Mouse (Mus musculus): ENCODE data around the gene Mtus2. TPM values are rescaled to one million over a fixed set of nuclear protein-coding genes. Genes with fewer than 3 reads are reported as not detected.

Gene Mtus2
- 35.1 and 38.1 TPM in 2 replicates for polyA plus RNA-seq (2015; fragmentation: Nextera tagmentation; extraction: Ambion mirVana)

GRCm38 (mm10) chr5:147956821-147957564, at the start of gene Mtus2:
Gene Mtus2, plus strand, starts transcription at chr5:147957320.
- peak; percentile 93 for ATAC-seq

GRCm38 (mm10) chr5:147907851-147908250, 49.3 kb upstream of the Mtus2 start:
- H3K4me3 ChIP-seq (replicated peaks), result no peak overlapping the region
- H3K36me3 ChIP-seq, result no peaks in the 10 kb centered on the region
- WGBS, result 88% methylated on average over 8 of the region's 8 CpGs
- no peaks in the 10 kb centered on the region for H3K9me3 ChIP-seq
- no peak overlapping the region for H3K9ac ChIP-seq (replicated peaks)
- H3K4me1 ChIP-seq (replicated peaks), result no peaks in the 10 kb centered on the region
- no peak overlapping the region for H3K27ac ChIP-seq
- no peaks in the 10 kb centered on the region for H3K27me3 ChIP-seq
- H3K4me2 ChIP-seq (replicated peaks), result no peak overlapping the region
- no peak for ATAC-seq

More at GRCm38 (mm10) chr5:147956821-147957564, at the start of gene Mtus2:
- Histone ChIP-seq H3K4me3 (replicated peaks) (peak within 1 kb of the TSS; percentile 78), H3K9me3 (no peaks in the 10 kb centered on the region), H3K27me3 (peaks cover 23% of the 10 kb centered on the region), H3K9ac (replicated peaks) (peak within 1 kb of the TSS; percentile 81), H3K27ac (peak within 1 kb of the TSS; percentile 78), H3K4me1 (replicated peaks) (peaks cover 17% of the 10 kb centered on the region), H3K4me2 (replicated peaks) (peak within 1 kb of the TSS; percentile 87), H3K36me3 (no peaks in the 10 kb centered on the region)
- WGBS, result under 1% methylated on average over 53 of the region's 55 CpGs

DNA sequence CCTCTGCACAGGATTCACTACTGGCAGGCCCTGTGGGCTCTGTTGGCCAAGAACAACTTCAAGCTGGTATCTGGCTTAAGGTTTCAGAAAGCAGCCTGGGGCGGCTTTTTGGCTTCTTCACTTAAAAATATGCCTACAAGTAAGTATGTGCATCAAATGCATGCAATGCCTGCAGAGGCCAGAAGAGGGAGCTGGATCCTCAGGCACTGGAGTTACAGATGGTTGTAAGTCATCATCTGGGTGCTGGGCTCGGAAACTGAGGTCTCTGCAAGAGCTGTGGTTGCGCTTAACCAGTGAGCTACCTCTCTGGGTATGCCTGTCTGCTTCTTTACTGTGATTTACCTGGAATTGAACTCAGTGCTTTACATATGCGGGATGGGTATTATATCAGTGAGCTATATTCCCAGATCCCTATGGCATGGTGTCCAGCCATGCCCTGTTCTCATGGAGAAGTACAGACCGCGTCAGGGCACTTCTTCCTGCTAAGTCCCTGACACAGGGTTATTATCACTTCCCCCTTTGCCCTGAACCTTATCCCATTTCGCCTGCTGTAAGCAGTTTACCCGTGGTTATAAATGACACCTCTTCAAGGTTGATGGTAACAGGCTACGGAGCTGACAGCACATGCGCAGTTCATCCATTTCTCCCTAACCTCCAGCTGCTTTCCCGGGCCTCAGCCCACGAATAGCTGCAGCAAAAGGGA, 46.2 kb upstream of the Mtus2 start:
- Histone ChIP-seq H3K36me3 (no peaks in the 10 kb centered on the region), H3K4me2 (replicated peaks) (no peak overlapping the region), H3K9ac (replicated peaks) (no peak overlapping the region), H3K4me3 (replicated peaks) (no peak overlapping the region), H3K4me1 (replicated peaks) (no peaks in the 10 kb centered on the region), H3K9me3 (no peaks in the 10 kb centered on the region), H3K27me3 (no peaks in the 10 kb centered on the region), H3K27ac (no peak overlapping the region)
- no peak for ATAC-seq
- WGBS, result 91% methylated on average over 12 of the region's 12 CpGs

GRCm38 (mm10) chr5:147911744-147912143, 45.4 kb upstream of the Mtus2 start:
- Histone ChIP-seq H3K9ac (replicated peaks) (no peak overlapping the region), H3K36me3 (no peaks in the 10 kb centered on the region), H3K9me3 (no peaks in the 10 kb centered on the region), H3K27ac (no peak overlapping the region), H3K27me3 (no peaks in the 10 kb centered on the region), H3K4me2 (replicated peaks) (no peak overlapping the region), H3K4me3 (replicated peaks) (no peak overlapping the region), H3K4me1 (replicated peaks) (no peaks in the 10 kb centered on the region)
- no peak for ATAC-seq
- 81% methylated on average over 5 of the region's 5 CpGs for WGBS

DNA sequence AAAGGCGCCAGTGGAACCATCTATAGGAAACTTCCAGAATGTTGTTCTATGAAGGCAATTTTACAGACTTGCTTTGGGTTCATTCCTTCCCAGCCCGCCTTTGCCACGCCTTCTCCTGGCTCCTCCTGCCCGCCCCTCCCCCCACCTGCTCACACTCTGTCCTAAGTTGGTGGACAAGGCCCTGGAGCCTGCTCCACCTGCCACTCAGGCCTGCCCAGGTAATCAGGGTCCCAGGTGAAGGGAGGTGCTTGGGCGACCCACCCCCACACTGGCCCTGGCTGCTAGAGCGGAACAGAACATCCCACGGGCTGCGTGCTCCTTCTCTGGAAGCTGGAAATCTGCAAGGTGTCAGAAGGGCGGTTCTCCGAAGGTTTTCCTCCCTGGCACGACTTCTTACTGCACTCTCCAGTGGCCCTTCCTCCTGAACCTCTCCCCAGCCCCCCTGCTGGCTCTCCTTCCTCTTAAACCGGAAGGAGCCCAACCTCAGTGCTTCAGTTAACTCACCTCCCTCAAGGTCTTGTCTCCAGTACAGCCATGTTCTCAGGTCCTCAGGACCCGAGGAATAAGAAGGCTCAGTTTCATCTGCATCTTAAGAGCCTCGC, 43.8 kb upstream of the Mtus2 start:
- Histone ChIP-seq H3K36me3 (no peaks in the 10 kb centered on the region), H3K4me2 (replicated peaks) (no peak overlapping the region), H3K27me3 (no peaks in the 10 kb centered on the region), H3K4me3 (replicated peaks) (no peak overlapping the region), H3K9me3 (no peaks in the 10 kb centered on the region), H3K27ac (no peak overlapping the region), H3K9ac (replicated peaks) (no peak overlapping the region), H3K4me1 (replicated peaks) (no peaks in the 10 kb centered on the region)
- WGBS, result 49% methylated on average over 14 of the region's 14 CpGs
- no peak for ATAC-seq

GRCm38 (mm10) chr5:147915038-147915566, 42.0 kb upstream of the Mtus2 start:
- Histone ChIP-seq H3K9me3 (no peaks in the 10 kb centered on the region), H3K36me3 (no peaks in the 10 kb centered on the region), H3K9ac (replicated peaks) (no peak overlapping the region), H3K27ac (no peak overlapping the region), H3K4me3 (replicated peaks) (no peak overlapping the region), H3K4me2 (replicated peaks) (no peak overlapping the region), H3K27me3 (no peaks in the 10 kb centered on the region), H3K4me1 (replicated peaks) (no peaks in the 10 kb centered on the region)
- 60% methylated on average over 6 of the region's 6 CpGs for WGBS
- ATAC-seq, result no peak

DNA sequence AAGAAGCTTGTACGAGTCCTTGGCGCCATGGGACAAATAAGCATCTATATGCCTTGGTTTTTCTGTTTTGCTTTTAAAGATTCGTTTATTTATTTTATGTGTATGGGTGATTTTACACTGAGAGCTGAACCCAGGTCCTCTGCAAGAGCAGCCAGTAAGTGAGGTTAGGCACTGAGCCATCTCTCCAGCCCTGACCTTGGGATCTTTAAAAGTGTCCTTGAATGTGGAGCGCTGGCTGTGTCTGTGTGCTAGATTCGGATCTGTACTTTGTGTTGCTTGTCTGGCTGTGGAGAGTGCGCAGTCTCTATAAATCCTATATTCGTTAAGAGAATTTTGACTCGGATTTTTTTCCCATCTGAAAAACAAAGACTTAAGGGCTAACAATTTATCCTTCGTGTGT, 40.9 kb upstream of the Mtus2 start:
- H3K27ac ChIP-seq, result no peak overlapping the region
- H3K36me3 ChIP-seq, result no peaks in the 10 kb centered on the region
- no peaks in the 10 kb centered on the region for H3K9me3 ChIP-seq
- no peak overlapping the region for H3K4me2 ChIP-seq (replicated peaks)
- no peaks in the 10 kb centered on the region for H3K4me1 ChIP-seq (replicated peaks)
- H3K27me3 ChIP-seq, result no peaks in the 10 kb centered on the region
- no peak overlapping the region for H3K4me3 ChIP-seq (replicated peaks)
- 87% methylated on average over 9 of the region's 9 CpGs for WGBS
- H3K9ac ChIP-seq (replicated peaks), result no peak overlapping the region
- ATAC-seq, result no peak

DNA sequence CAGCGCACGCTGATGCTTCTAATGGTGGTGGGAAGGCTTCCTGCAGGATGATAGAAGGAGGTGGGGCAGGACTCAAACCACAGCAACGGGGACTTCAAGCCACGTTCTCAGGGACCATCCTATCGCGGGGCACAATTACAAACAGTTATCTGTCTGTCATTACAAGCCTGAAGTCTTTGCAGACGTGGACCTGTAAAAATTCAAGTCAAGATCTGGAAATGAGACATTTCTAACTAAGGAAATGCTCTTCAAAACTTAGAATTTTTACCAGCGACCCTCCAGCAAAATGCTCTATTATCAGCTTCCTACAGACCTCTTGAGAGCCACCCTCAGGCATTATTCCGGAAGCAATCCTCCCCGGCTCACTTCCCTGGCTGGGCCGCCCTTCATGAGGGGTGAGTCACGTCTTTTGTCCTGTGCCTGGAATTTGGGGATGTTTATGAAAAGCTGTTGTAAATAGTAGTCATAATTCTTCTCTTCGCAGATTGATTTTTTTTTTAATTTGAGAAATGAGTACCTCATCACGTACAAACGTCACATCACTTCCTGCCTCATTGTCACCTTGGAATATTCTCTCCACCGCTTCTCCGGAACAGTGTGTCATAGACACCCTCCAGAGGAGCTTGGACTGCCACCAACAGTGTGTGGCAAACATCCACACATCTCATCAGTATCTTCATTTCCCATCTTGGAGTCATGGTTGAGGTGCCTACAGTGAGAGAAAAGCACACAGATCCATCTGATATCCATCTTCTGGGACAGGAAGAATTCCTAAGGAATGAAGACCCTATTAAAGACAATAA, 38.9 kb upstream of the Mtus2 start:
- no peak for ATAC-seq
- WGBS, result 81% methylated on average over 17 of the region's 17 CpGs
- no peak overlapping the region for H3K4me2 ChIP-seq (replicated peaks)

GRCm38 (mm10) chr5:147924621-147925020, 32.5 kb upstream of the Mtus2 start:
- no peaks in the 10 kb centered on the region for H3K9me3 ChIP-seq
- no peak for ATAC-seq
- H3K4me2 ChIP-seq (replicated peaks), result no peak overlapping the region
- whole genome bisulfite sequencing, result 86% methylated on average over 5 of the region's 5 CpGs
- H3K36me3 ChIP-seq, result no peaks in the 10 kb centered on the region
- no peaks in the 10 kb centered on the region for H3K27me3 ChIP-seq
- no peak overlapping the region for H3K9ac ChIP-seq (replicated peaks)
- H3K27ac ChIP-seq, result no peak overlapping the region
- H3K4me1 ChIP-seq (replicated peaks), result no peaks in the 10 kb centered on the region
- no peak overlapping the region for H3K4me3 ChIP-seq (replicated peaks)

More for the DNA sequence above, 38.9 kb upstream of the Mtus2 start:
- Histone ChIP-seq H3K9me3 (no peaks in the 10 kb centered on the region), H3K27me3 (no peaks in the 10 kb centered on the region), H3K9ac (replicated peaks) (no peak overlapping the region), H3K27ac (no peak overlapping the region), H3K4me3 (replicated peaks) (no peak overlapping the region), H3K4me1 (replicated peaks) (no peaks in the 10 kb centered on the region), H3K36me3 (no peaks in the 10 kb centered on the region)

DNA sequence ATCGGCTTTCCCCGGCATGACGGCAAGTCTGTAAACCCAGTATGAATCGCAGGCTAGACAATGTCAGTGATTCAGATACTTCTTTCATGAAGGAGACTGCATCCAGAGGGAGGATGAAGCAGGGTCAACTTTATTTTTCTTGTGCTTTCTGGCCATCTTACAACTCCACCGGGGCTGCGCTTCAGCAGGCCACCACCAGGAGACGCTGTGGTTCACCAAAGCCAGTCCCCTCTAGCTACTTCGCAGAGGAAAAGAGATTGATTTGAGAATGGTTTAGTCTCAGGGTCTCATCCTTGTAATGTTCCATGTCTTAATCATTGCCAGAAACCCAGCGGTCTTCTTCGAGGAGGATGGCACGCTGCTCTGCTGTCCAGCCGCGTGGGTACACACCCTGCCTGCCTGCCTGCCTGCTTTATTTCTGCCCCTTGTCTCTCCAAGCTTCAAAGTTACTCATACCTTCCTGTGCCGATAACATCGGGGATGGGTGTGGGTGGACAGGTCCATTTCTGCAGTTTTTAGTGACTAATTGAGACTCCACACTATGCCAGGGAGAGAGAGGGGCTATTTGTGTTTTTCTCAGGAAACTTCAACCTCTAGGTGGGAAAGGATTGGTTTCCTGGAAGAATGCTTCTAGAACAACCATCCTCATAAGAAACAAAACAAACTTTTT, 31.1 kb upstream of the Mtus2 start:
- Histone ChIP-seq H3K27ac (no peak overlapping the region), H3K27me3 (no peaks in the 10 kb centered on the region), H3K4me1 (replicated peaks) (no peaks in the 10 kb centered on the region), H3K4me2 (replicated peaks) (no peak overlapping the region), H3K4me3 (replicated peaks) (no peak overlapping the region), H3K9ac (replicated peaks) (no peak overlapping the region), H3K9me3 (no peaks in the 10 kb centered on the region), H3K36me3 (no peaks in the 10 kb centered on the region)
- no peak for ATAC-seq
- WGBS, result 70% methylated on average over 15 of the region's 15 CpGs
